Comparison of ENCODE assay signal across 27 mouse cellular contexts in the genomic region with DNA sequence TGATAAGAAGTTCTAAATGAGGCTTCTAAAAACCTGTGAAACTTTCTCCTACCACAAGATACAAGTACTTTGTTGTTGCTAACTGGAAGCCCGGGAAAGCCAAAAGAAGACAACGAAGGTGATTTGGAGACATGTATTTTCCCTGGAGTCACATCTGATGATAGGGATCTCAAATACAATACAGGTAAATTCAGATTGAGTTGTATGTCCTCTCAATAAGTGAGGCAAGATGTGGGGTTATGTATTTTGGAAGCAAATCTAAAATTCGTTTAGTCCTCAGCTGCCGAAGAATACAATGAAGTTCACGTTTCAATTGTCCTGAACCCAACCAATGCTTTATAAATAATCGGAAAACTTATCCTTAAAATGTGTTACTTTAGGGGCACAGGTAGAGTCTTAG. TPM values are rescaled to one million over a fixed set of nuclear protein-coding genes. Genes with fewer than 3 reads are reported as not detected.
"Had no signal": no experiment of that assay in that cellular context is flagged by ENCODE, and none has a peak within 500 bp of the region (broad histone marks: within the 10 kb centered on the region; RNA-seq: fewer than 3 reads in every experiment).

No protein-coding gene starts in this region.

- H3K36me3 ChIP-seq: heart, embryonic 10.5 days; heart, embryonic 12.5 days; hindbrain, embryonic 12.5 days; kidney, embryonic 15.5 days; limb, embryonic 12.5 days; limb, embryonic 15.5 days; liver, embryonic 13.5 days had no signal

- H3K9me3 ChIP-seq: heart, embryonic 10.5 days; heart, embryonic 12.5 days; hindbrain, embryonic 12.5 days; kidney, embryonic 15.5 days; limb, embryonic 12.5 days; limb, embryonic 15.5 days; liver, embryonic 13.5 days had no signal

- H3K4me2 ChIP-seq: liver, embryonic 13.5 days had no signal

- H3K4me3 ChIP-seq: hindbrain, embryonic 12.5 days; kidney, embryonic 15.5 days; liver, embryonic 13.5 days had no signal

- H3K27ac ChIP-seq: hindbrain, embryonic 12.5 days; hindbrain, embryonic 14.5 days; kidney, embryonic 15.5 days; kidney, postnatal 0 days; limb, embryonic 15.5 days; liver, embryonic 13.5 days had no signal

- DNase-seq: gastrocnemius, postnatal 14 days; gastrocnemius, postnatal 36 days; heart, postnatal 10 days; heart, postnatal 4 days; kidney, adult 11 months; kidney, adult 2 months; kidney, adult 9 months; kidney, postnatal 14 days; kidney, postnatal 36 days; layer of hippocampus, adult 9-11 months; layer of hippocampus, postnatal 36 days; liver, embryonic 13.5 days had no signal

- ATAC-seq: hindbrain, embryonic 16.5 days; inflammation-experienced regulatory T-cells, adult 6 months; intestine, embryonic 16.5 days had no signal

- H3K9ac ChIP-seq: heart, embryonic 12.5 days; hindbrain, embryonic 12.5 days; hindbrain, embryonic 14.5 days; kidney, embryonic 15.5 days; limb, embryonic 12.5 days; limb, embryonic 15.5 days; liver, embryonic 13.5 days had no signal

- H3K4me1 ChIP-seq: liver, embryonic 13.5 days had no signal

RNA-seq across cellular contexts. Expression of a gene that starts 1.6 kb away (rescaled TPM):
- total RNA-seq: gastrocnemius, adult 18-20 months; gastrocnemius, adult 8-10 months; gastrocnemius, postnatal 36 days; liver, adult 2 months had no signal
- polyA plus RNA-seq: large intestine, adult 2 months; liver, adult 2 months had no signal
